In the genomic region with DNA sequence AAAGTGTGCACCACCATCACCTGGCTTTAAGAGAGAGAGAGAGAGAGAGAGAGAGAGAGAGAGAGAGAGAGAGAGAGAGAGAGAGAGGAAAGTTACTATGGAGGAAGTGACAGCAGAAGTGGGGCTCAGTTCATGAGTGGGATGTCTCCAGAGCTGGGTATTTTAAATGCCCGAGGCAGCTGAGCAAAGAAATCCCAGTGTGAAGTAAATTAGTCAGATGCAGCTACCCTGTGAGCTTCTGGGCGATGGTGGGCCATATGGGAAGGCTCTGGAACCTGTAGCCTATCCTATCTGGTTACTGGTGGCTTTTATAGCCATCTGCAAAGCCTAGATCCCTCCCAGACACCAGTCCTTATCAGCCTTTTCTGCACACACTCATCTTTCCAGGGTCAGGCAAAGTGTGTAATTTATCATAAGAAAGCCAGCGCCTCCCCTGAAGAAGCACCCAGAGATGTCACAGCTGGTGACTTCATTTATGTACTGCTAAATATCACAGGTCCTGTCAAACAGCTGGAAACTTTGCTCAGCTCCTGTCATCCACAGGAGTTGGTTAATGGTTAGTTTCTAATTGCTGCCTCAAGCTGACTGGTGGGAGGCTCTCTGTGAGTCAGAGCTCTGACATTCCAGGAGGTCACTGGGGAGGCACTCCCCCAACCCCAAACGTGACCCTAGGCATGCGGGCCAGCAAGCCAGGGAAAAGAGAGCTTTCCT, we compare ENCODE assay signal across 10 mouse cellular contexts.
DNase-seq lines count a peak whose midpoint lies in the region; ATAC-seq and TF ChIP-seq lines count a peak whose summit lies in the region.
"Had no signal": no experiment of that assay in that cellular context is flagged by ENCODE, and none has a peak within 500 bp of the region (broad histone marks: within the 10 kb centered on the region; RNA-seq: fewer than 3 reads in every experiment).

No protein-coding gene starts in this region.

- no peaks in the 10 kb centered on the region for H3K27me3 ChIP-seq in intestine, embryonic 16.5 days (replicated peaks; ENCODE audit: control insufficient read depth, insufficient read depth, low read length)
- no peaks in the 10 kb centered on the region for H3K27me3 ChIP-seq in lung, embryonic 14.5 days (ENCODE audit: insufficient read depth, low read length)
- no peaks in the 10 kb centered on the region for H3K27me3 ChIP-seq in hindbrain, postnatal 0 days (ENCODE audit: insufficient read depth, low read length)
- H3K27me3 ChIP-seq: embryonic facial prominence, embryonic 13.5 days; megakaryocyte, embryonic 14.5 days had no signal

- ATAC-seq in intestine, embryonic 16.5 days = peak; percentile 77
- ATAC-seq in lung, embryonic 14.5 days (ENCODE audit: insufficient read depth) = peak; percentile 90
- ATAC-seq in hindbrain, postnatal 0 days = no peak

- intact Hi-C loops in left cerebral cortex, postnatal 14 days (cut with DNase I) = loop anchor here (5.0 kb wide), 1 partner anchor 33 kb away; no protein-coding TSS in a partner anchor

- H3K4me1 ChIP-seq in intestine, embryonic 16.5 days (ENCODE audit: control insufficient read depth, insufficient read depth, low read length) = peaks cover 22% of the 10 kb centered on the region
- H3K4me1 ChIP-seq in lung, embryonic 14.5 days (ENCODE audit: insufficient read depth) = peaks cover 13% of the 10 kb centered on the region
- H3K4me1 ChIP-seq in hindbrain, postnatal 0 days (ENCODE audit: insufficient read depth, low read length) = no peaks in the 10 kb centered on the region

- TF ChIP-seq CTCF in lung, embryonic 14.5 days (IDR thresholded peaks at IDR 0.05; ENCODE audit: low read depth) = no peak
- TF ChIP-seq CTCF in hindbrain, postnatal 0 days (IDR thresholded peaks at IDR 0.05; ENCODE audit: low read depth) = no peak

- WGBS in intestine, embryonic 16.5 days = 4% methylated on average over 5 of the region's 5 CpGs
- WGBS in lung, embryonic 14.5 days = 12% methylated on average over 5 of the region's 5 CpGs
- WGBS in hindbrain, postnatal 0 days = 32% methylated on average over 5 of the region's 5 CpGs

- no peaks in the 10 kb centered on the region for H3K9me3 ChIP-seq in intestine, embryonic 16.5 days (ENCODE audit: control insufficient read depth, low read length)
- H3K9me3 ChIP-seq in lung, embryonic 14.5 days (ENCODE audit: low read depth, low read length) = no peaks in the 10 kb centered on the region
- H3K9me3 ChIP-seq in hindbrain, postnatal 0 days (ENCODE audit: low read length) = no peaks in the 10 kb centered on the region
- H3K9me3 ChIP-seq: embryonic facial prominence, embryonic 13.5 days; megakaryocyte, embryonic 14.5 days had no signal

- DNase-seq in adrenal gland, adult (ENCODE audit: inconsistent age in 2 of 2, low spot score in 1 of 2) = peak; percentile 54 to 70
- no peak for DNase-seq in adrenal gland, postnatal 4 days (ENCODE audit: low spot score in 2 of 2)
- DNase-seq in gastrocnemius, adult 18-20 months (ENCODE audit: low spot score) = peak; percentile 33
- peak; percentile 92 for DNase-seq in lung, embryonic 14.5 days
- no peak for DNase-seq in hindbrain, postnatal 0 days (ENCODE audit: low spot score)
- no peak for DNase-seq in thymus, postnatal 36 days
- DNase-seq in left cerebral cortex, postnatal 14 days (ENCODE audit: low spot score in 2 of 2) = no peak

- H3K36me3 ChIP-seq in intestine, embryonic 16.5 days (ENCODE audit: control insufficient read depth, insufficient read depth, low read length) = no peaks in the 10 kb centered on the region
- no peaks in the 10 kb centered on the region for H3K36me3 ChIP-seq in lung, embryonic 14.5 days (ENCODE audit: insufficient read depth)
- H3K36me3 ChIP-seq in hindbrain, postnatal 0 days (ENCODE audit: insufficient read depth, low read length) = no peaks in the 10 kb centered on the region
- H3K36me3 ChIP-seq: embryonic facial prominence, embryonic 13.5 days had no signal

- no peak overlapping the region for H3K4me3 ChIP-seq in intestine, embryonic 16.5 days (ENCODE audit: low read length)
- no peak overlapping the region for H3K4me3 ChIP-seq in lung, embryonic 14.5 days (ENCODE audit: low read depth, low read length)
- no peak overlapping the region for H3K4me3 ChIP-seq in hindbrain, postnatal 0 days (ENCODE audit: low read length)
- H3K4me3 ChIP-seq: embryonic facial prominence, embryonic 13.5 days; megakaryocyte, embryonic 14.5 days had no signal

- H3K9ac ChIP-seq in intestine, embryonic 16.5 days (ENCODE audit: low read depth, low read length) = no peak overlapping the region
- no peak overlapping the region for H3K9ac ChIP-seq in lung, embryonic 14.5 days
- no peak overlapping the region for H3K9ac ChIP-seq in hindbrain, postnatal 0 days (replicated peaks; ENCODE audit: low read length)
- H3K9ac ChIP-seq: embryonic facial prominence, embryonic 13.5 days had no signal

- no peak overlapping the region for H3K4me2 ChIP-seq in intestine, embryonic 16.5 days (ENCODE audit: low read depth, low read length)
- H3K4me2 ChIP-seq in lung, embryonic 14.5 days = no peak overlapping the region
- no peak overlapping the region for H3K4me2 ChIP-seq in hindbrain, postnatal 0 days (ENCODE audit: low read depth, low read length)
- H3K4me2 ChIP-seq: embryonic facial prominence, embryonic 13.5 days had no signal

- peak overlapping the region; percentile 64 for H3K27ac ChIP-seq in intestine, embryonic 16.5 days (ENCODE audit: low read length)
- no peak overlapping the region for H3K27ac ChIP-seq in lung, embryonic 14.5 days (ENCODE audit: low read depth)
- no peak overlapping the region for H3K27ac ChIP-seq in hindbrain, postnatal 0 days
- H3K27ac ChIP-seq: embryonic facial prominence, embryonic 13.5 days had no signal

Comparison
In these comparisons a context has a peak if more than half of its experiments do, and no peak if none do; other contexts are left out.
1. DNase-seq: peak in adrenal gland, adult (2 of 2), gastrocnemius, adult 18-20 months (single experiment) and lung, embryonic 14.5 days (single experiment); none in adrenal gland, postnatal 4 days (0 of 2), hindbrain, postnatal 0 days (single experiment), thymus, postnatal 36 days (0 of 2) and left cerebral cortex, postnatal 14 days (0 of 2).